Mouse (Mus musculus): ENCODE data around the gene Fggy. TPM values are rescaled to one million over a fixed set of nuclear protein-coding genes. Genes with fewer than 3 reads are reported as not detected.
A peak's percentile ranks its signal among the peaks of the same experiment; 100 is the strongest.

The Fggy gene
- polyA plus RNA-seq, 1 experiment from 2014 or later: 8.1 TPM

GRCm38 (mm10) chr4:95707941-95708897 is 150.9 kb downstream of the Fggy start:
- no peak overlapping the region for H3K27ac ChIP-seq (ENCODE audit: low read length)
- H3K4me2 ChIP-seq (replicated peaks; ENCODE audit: low read depth, low read length): no peak overlapping the region
- no peaks in the 10 kb centered on the region for H3K27me3 ChIP-seq (ENCODE audit: control insufficient read depth, insufficient read depth, low read length)
- H3K9ac ChIP-seq (replicated peaks; ENCODE audit: low read depth, low read length): no peak overlapping the region
- H3K4me3 ChIP-seq (ENCODE audit: low read depth, low read length): no peak overlapping the region
- H3K4me1 ChIP-seq (ENCODE audit: control insufficient read depth, insufficient read depth, low read length): no peaks in the 10 kb centered on the region
- no peaks in the 10 kb centered on the region for H3K36me3 ChIP-seq (ENCODE audit: control insufficient read depth, insufficient read depth, low read length)
- 63% methylated on average over 5 of the region's 5 CpGs for WGBS
- ATAC-seq (ENCODE audit: insufficient number of reproducible peaks, insufficient read depth, low FRiP score, low read depth): no peak
- no peaks in the 10 kb centered on the region for H3K9me3 ChIP-seq (ENCODE audit: control insufficient read depth, low read depth, low read length)

- H3K4me2 ChIP-seq (replicated peaks; ENCODE audit: low read depth, low read length): no peak overlapping the region
- no peaks in the 10 kb centered on the region for H3K27me3 ChIP-seq (ENCODE audit: control insufficient read depth, insufficient read depth, low read length)
- H3K9me3 ChIP-seq (ENCODE audit: control insufficient read depth, low read depth, low read length): no peaks in the 10 kb centered on the region
- no peaks in the 10 kb centered on the region for H3K4me1 ChIP-seq (ENCODE audit: control insufficient read depth, insufficient read depth, low read length)
- no peaks in the 10 kb centered on the region for H3K36me3 ChIP-seq (ENCODE audit: control insufficient read depth, insufficient read depth, low read length)
- no peak overlapping the region for H3K4me3 ChIP-seq (ENCODE audit: low read depth, low read length)
- H3K9ac ChIP-seq (replicated peaks; ENCODE audit: low read depth, low read length): no peak overlapping the region
- ATAC-seq (ENCODE audit: insufficient number of reproducible peaks, insufficient read depth, low FRiP score, low read depth): no peak
- H3K27ac ChIP-seq (ENCODE audit: low read length): no peak overlapping the region
- WGBS: 74% methylated on average over 1 of the region's 1 CpGs
Observed at GRCm38 (mm10) chr4:95709750-95710149, 152.4 kb downstream of the Fggy start.

- Histone ChIP-seq H3K27ac (ENCODE audit: low read length) (no peak overlapping the region), H3K4me2 (replicated peaks; ENCODE audit: low read depth, low read length) (no peak overlapping the region), H3K4me3 (ENCODE audit: low read depth, low read length) (no peak overlapping the region), H3K36me3 (ENCODE audit: control insufficient read depth, insufficient read depth, low read length) (no peaks in the 10 kb centered on the region), H3K9me3 (ENCODE audit: control insufficient read depth, low read depth, low read length) (no peaks in the 10 kb centered on the region), H3K4me1 (ENCODE audit: control insufficient read depth, insufficient read depth, low read length) (no peaks in the 10 kb centered on the region), H3K27me3 (ENCODE audit: control insufficient read depth, insufficient read depth, low read length) (no peaks in the 10 kb centered on the region), H3K9ac (replicated peaks; ENCODE audit: low read depth, low read length) (no peak overlapping the region)
- ATAC-seq (ENCODE audit: insufficient number of reproducible peaks, insufficient read depth, low FRiP score, low read depth): no peak
- 89% methylated on average over 1 of the region's 1 CpGs for WGBS
Observed at GRCm38 (mm10) chr4:95712802-95713201, 155.5 kb downstream of the Fggy start.

- no peak overlapping the region for H3K4me3 ChIP-seq (ENCODE audit: low read depth, low read length)
- no peaks in the 10 kb centered on the region for H3K27me3 ChIP-seq (ENCODE audit: control insufficient read depth, insufficient read depth, low read length)
- WGBS: 82% methylated on average over 3 of the region's 3 CpGs
- no peaks in the 10 kb centered on the region for H3K36me3 ChIP-seq (ENCODE audit: control insufficient read depth, insufficient read depth, low read length)
- ATAC-seq (ENCODE audit: insufficient number of reproducible peaks, insufficient read depth, low FRiP score, low read depth): no peak
- H3K9me3 ChIP-seq (ENCODE audit: control insufficient read depth, low read depth, low read length): no peaks in the 10 kb centered on the region
- no peak overlapping the region for H3K27ac ChIP-seq (ENCODE audit: low read length)
- no peak overlapping the region for H3K4me2 ChIP-seq (replicated peaks; ENCODE audit: low read depth, low read length)
- no peak overlapping the region for H3K9ac ChIP-seq (replicated peaks; ENCODE audit: low read depth, low read length)
- no peaks in the 10 kb centered on the region for H3K4me1 ChIP-seq (ENCODE audit: control insufficient read depth, insufficient read depth, low read length)
Observed at GRCm38 (mm10) chr4:95713271-95713670, 156.0 kb downstream of the Fggy start.

GRCm38 (mm10) chr4:95716137-95716536 is 158.8 kb downstream of the Fggy start:
- H3K27ac ChIP-seq (ENCODE audit: low read length): no peak overlapping the region
- H3K4me2 ChIP-seq (replicated peaks; ENCODE audit: low read depth, low read length): no peak overlapping the region
- no peak overlapping the region for H3K9ac ChIP-seq (replicated peaks; ENCODE audit: low read depth, low read length)
- H3K36me3 ChIP-seq (ENCODE audit: control insufficient read depth, insufficient read depth, low read length): no peaks in the 10 kb centered on the region
- no peaks in the 10 kb centered on the region for H3K4me1 ChIP-seq (ENCODE audit: control insufficient read depth, insufficient read depth, low read length)
- H3K27me3 ChIP-seq (ENCODE audit: control insufficient read depth, insufficient read depth, low read length): no peaks in the 10 kb centered on the region
- no peak overlapping the region for H3K4me3 ChIP-seq (ENCODE audit: low read depth, low read length)
- no peaks in the 10 kb centered on the region for H3K9me3 ChIP-seq (ENCODE audit: control insufficient read depth, low read depth, low read length)
- 87% methylated on average over 3 of the region's 3 CpGs for WGBS
- no peak for ATAC-seq (ENCODE audit: insufficient number of reproducible peaks, insufficient read depth, low FRiP score, low read depth)

- Histone ChIP-seq H3K27me3 (ENCODE audit: control insufficient read depth, insufficient read depth, low read length) (no peaks in the 10 kb centered on the region), H3K9me3 (ENCODE audit: control insufficient read depth, low read depth, low read length) (no peaks in the 10 kb centered on the region), H3K36me3 (ENCODE audit: control insufficient read depth, insufficient read depth, low read length) (no peaks in the 10 kb centered on the region), H3K4me3 (ENCODE audit: low read depth, low read length) (no peak overlapping the region), H3K4me1 (ENCODE audit: control insufficient read depth, insufficient read depth, low read length) (no peaks in the 10 kb centered on the region), H3K4me2 (replicated peaks; ENCODE audit: low read depth, low read length) (no peak overlapping the region), H3K27ac (ENCODE audit: low read length) (no peak overlapping the region), H3K9ac (replicated peaks; ENCODE audit: low read depth, low read length) (no peak overlapping the region)
- ATAC-seq (ENCODE audit: insufficient number of reproducible peaks, insufficient read depth, low FRiP score, low read depth): no peak
Observed at GRCm38 (mm10) chr4:95723615-95724014, 166.3 kb downstream of the Fggy start.

- no peak for ATAC-seq (ENCODE audit: insufficient number of reproducible peaks, insufficient read depth, low FRiP score, low read depth)
- Histone ChIP-seq H3K4me1 (ENCODE audit: control insufficient read depth, insufficient read depth, low read length) (peaks cover 3% of the 10 kb centered on the region; the same call in 1 of the 2 replicates), H3K27ac (ENCODE audit: low read length) (no peak overlapping the region), H3K9ac (replicated peaks; ENCODE audit: low read depth, low read length) (no peak overlapping the region), H3K4me2 (replicated peaks; ENCODE audit: low read depth, low read length) (no peak overlapping the region), H3K27me3 (ENCODE audit: control insufficient read depth, insufficient read depth, low read length) (no peaks in the 10 kb centered on the region), H3K4me3 (ENCODE audit: low read depth, low read length) (no peak overlapping the region), H3K9me3 (ENCODE audit: control insufficient read depth, low read depth, low read length) (no peaks in the 10 kb centered on the region), H3K36me3 (ENCODE audit: control insufficient read depth, insufficient read depth, low read length) (no peaks in the 10 kb centered on the region)
- 97% methylated on average over 2 of the region's 2 CpGs for WGBS
Observed at GRCm38 (mm10) chr4:95726361-95726760, 169.1 kb downstream of the Fggy start.

- no peaks in the 10 kb centered on the region for H3K27me3 ChIP-seq (ENCODE audit: control insufficient read depth, insufficient read depth, low read length)
- H3K4me3 ChIP-seq (ENCODE audit: low read depth, low read length): no peak overlapping the region
- no peak overlapping the region for H3K9ac ChIP-seq (replicated peaks; ENCODE audit: low read depth, low read length)
- H3K36me3 ChIP-seq (ENCODE audit: control insufficient read depth, insufficient read depth, low read length): no peaks in the 10 kb centered on the region
- no peak overlapping the region for H3K4me2 ChIP-seq (replicated peaks; ENCODE audit: low read depth, low read length)
- 21% methylated on average over 3 of the region's 3 CpGs for WGBS
- peak overlapping the region; percentile 73 for H3K27ac ChIP-seq (ENCODE audit: low read length)
- ATAC-seq (ENCODE audit: insufficient number of reproducible peaks, insufficient read depth, low FRiP score, low read depth): 0 out of 2 replicates have a peak, but pooled peaks have one; percentile 15
- H3K4me1 ChIP-seq (ENCODE audit: control insufficient read depth, insufficient read depth, low read length): peaks cover 14% of the 10 kb centered on the region
- no peaks in the 10 kb centered on the region for H3K9me3 ChIP-seq (ENCODE audit: control insufficient read depth, low read depth, low read length)
Observed at GRCm38 (mm10) chr4:95729142-95729826, 172.0 kb downstream of the Fggy start.
